Mouse (Mus musculus) heart, postnatal 0 days (tissue): ENCODE measurements around the gene Kif24. TPM values are rescaled to one million over a fixed set of nuclear protein-coding genes. Genes with fewer than 3 reads are reported as not detected.

Source experiments
- ATAC-seq: fragments of 200-750 bp; cut with Nextera tagmentation; 2 replicates; pipeline ENCODE4 v1.8.0; 2017; ENCODE audit warnings: low read depth, moderate number of reproducible peaks, moderate library complexity; ENCODE audit not compliant: insufficient read depth
- DNase-seq: peaks from one replicate; pipeline ENCODE4 v3.0.0-alpha.2; 2016; ENCODE audit warnings: low spot score
- H3K27ac ChIP-seq: fragments of 300-500 bp; sonication (generic); 2 replicates; pipeline ENCODE4 v1.5.1; 2014; ENCODE audit warnings: low read depth, mild to moderate bottlenecking
- H3K27me3 ChIP-seq: fragments of 300-500 bp; sonication (generic); 2 replicates; pipeline ENCODE4 v1.6.1; 2014; ENCODE audit warnings: low read length, mixed read lengths; ENCODE audit not compliant: control insufficient read depth, insufficient read depth
- H3K36me3 ChIP-seq: fragments of 300-500 bp; sonication (generic); replicated peaks from 2 replicates; pipeline ENCODE4 v1.6.1; 2014; ENCODE audit warnings: low read length, mixed read lengths; ENCODE audit not compliant: control insufficient read depth, insufficient read depth
- H3K4me1 ChIP-seq: fragments of 300-500 bp; sonication (generic); 2 replicates; pipeline ENCODE4 v1.6.1; 2014; ENCODE audit warnings: antibody characterized with exemption; ENCODE audit not compliant: control insufficient read depth, insufficient read depth
- H3K4me2 ChIP-seq: fragments of 300-500 bp; sonication (generic); 2 replicates; pipeline ENCODE4 v1.6.1; 2014; ENCODE audit warnings: low read depth, mild to moderate bottlenecking, low read length, moderate library complexity
- H3K4me3 ChIP-seq: fragments of 300-500 bp; sonication (generic); 2 replicates; pipeline ENCODE4 v1.5.1; 2014; ENCODE audit warnings: low read depth, low read length
- H3K9ac ChIP-seq: fragments of 300-500 bp; sonication (generic); replicated peaks from 2 replicates; pipeline ENCODE4 v1.6.1; 2014; ENCODE audit warnings: low read depth, low read length, mixed read lengths
- H3K9me3 ChIP-seq: fragments of 300-500 bp; sonication (generic); replicated peaks from 2 replicates; pipeline ENCODE4 v1.6.1; 2016; ENCODE audit warnings: low read length; ENCODE audit not compliant: control insufficient read depth
- CTCF ChIP-seq: IDR thresholded peaks from 2 replicates; pipeline ENCODE4 v1.5.1; 2016; ENCODE audit warnings: antibody characterized with exemption, control low read depth, low read depth
- EP300 ChIP-seq: IDR thresholded peaks from 2 replicates; pipeline ENCODE4 v1.6.1; 2016; ENCODE audit warnings: antibody characterized with exemption, low read depth
- WGBS: fragments of 180-500 bp; shearing (Covaris S2); extraction: QIAGEN DNeasy Blood & Tissue Kit; methylation state at CpG from one replicate; pipeline ENCODE4 v1.1.7; 2014; 5-methylcytosine and 5-hydroxymethylcytosine counted together
- polyA plus RNA-seq: library from polyadenylated mRNA; unstranded; fragments of >200 nt; fragmentation: Nextera tagmentation; extraction: Ambion mirVana; gene quantifications from 2 replicates; pipeline ENCODE4 v1.2.1, GENCODE M21; 2015
- total RNA-seq: library from RNA; depleted of rRNA; stranded (reverse); fragments of >200 nt; gene quantifications from 2 replicates; pipeline ENCODE4 v1.2.3, GENCODE M21; 2014; ENCODE audit warnings: low replicate concordance

Gene Kif24
- total and polyA plus RNA-seq, 2 experiments from 2014 or later: 1.4 to 3.4 TPM

DNA sequence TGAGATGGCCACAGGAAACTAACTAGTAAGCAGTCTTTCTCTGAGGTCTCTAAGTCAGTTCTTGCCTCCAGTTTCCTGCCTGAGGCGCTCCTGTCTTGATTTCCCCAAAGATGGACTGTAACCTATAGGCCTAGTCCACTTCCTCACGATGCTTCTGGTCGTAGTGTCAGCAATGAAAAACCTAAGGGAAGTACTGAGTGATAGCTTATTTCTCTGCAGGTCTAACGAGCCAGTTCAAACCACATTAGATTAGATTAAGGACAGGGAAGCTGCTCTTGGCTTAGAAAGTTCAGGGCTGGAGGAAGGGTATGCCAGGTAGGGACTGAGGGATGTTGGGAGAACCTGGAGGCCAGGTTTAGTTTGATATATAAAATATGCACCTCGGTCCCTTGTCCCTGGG lies 63.1 kb downstream of the Kif24 start:
- TF ChIP-seq EP300: no peak
- TF ChIP-seq CTCF: no peak
- H3K9ac ChIP-seq: no peak overlapping the region
- H3K4me2 ChIP-seq: no peak overlapping the region
- no peak overlapping the region for H3K27ac ChIP-seq
- no peaks in the 10 kb centered on the region for H3K27me3 ChIP-seq
- H3K9me3 ChIP-seq: no peaks in the 10 kb centered on the region
- no peak for ATAC-seq
- DNase-seq: no peak
- H3K4me3 ChIP-seq: no peak overlapping the region
- no peaks in the 10 kb centered on the region for H3K4me1 ChIP-seq
- WGBS: 83% methylated on average over 5 of the region's 5 CpGs
- peaks cover 27% of the 10 kb centered on the region for H3K36me3 ChIP-seq

DNA sequence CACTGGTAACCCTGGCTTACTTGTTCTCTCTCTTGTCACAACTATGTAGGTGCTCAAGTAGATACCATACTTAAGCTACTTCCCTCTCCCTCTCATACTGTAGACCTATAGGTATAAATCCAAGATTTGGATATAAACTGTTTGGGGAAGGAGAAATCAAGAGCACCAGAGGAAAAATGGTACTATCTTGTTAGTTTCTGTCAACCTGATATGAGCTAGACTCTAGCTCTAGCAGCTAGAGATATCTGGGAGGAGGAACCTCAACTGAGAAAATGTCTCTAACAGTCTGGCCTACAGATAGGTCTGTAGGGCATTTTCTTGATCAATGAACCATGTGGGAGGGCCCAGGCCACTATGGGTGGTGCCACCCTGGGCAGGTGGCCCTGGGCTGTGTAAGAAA lies 63.5 kb downstream of the Kif24 start:
- DNase-seq (no peak), ATAC-seq (no peak)
- Histone ChIP-seq H3K9ac (no peak overlapping the region), H3K27ac (no peak overlapping the region), H3K9me3 (no peaks in the 10 kb centered on the region), H3K4me1 (no peaks in the 10 kb centered on the region), H3K4me2 (no peak overlapping the region), H3K27me3 (no peaks in the 10 kb centered on the region), H3K4me3 (no peak overlapping the region), H3K36me3 (peaks cover 29% of the 10 kb centered on the region)
- TF ChIP-seq CTCF (no peak), EP300 (no peak)

DNA sequence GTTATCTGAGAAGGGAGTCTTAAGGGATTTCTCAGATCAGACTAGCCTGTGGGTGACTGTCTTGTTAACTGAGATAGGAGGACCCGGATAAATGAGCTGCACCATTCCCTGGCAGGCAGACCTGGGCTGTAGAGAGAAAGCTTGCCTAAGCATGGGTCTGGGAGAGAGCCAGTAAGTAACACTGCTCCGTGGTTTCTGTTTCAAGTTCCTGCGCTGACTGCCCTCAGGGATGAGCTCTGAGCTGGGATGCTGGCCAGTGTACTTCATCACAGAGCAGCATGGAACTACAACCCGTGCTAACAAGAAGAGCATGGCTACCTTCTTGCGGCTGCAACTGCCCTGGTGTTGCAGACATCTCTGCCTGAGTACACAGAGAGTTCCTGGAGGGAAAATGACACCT lies 64.8 kb downstream of the Kif24 start:
- TF ChIP-seq EP300 (no peak), CTCF (no peak)
- Histone ChIP-seq H3K4me2 (no peak overlapping the region), H3K27me3 (no peaks in the 10 kb centered on the region), H3K4me3 (no peak overlapping the region), H3K9ac (no peak overlapping the region), H3K9me3 (no peaks in the 10 kb centered on the region), H3K27ac (no peak overlapping the region), H3K36me3 (peaks cover 37% of the 10 kb centered on the region), H3K4me1 (no peaks in the 10 kb centered on the region)
- WGBS: 69% methylated on average over 5 of the region's 5 CpGs
- ATAC-seq: no peak
- no peak for DNase-seq

DNA sequence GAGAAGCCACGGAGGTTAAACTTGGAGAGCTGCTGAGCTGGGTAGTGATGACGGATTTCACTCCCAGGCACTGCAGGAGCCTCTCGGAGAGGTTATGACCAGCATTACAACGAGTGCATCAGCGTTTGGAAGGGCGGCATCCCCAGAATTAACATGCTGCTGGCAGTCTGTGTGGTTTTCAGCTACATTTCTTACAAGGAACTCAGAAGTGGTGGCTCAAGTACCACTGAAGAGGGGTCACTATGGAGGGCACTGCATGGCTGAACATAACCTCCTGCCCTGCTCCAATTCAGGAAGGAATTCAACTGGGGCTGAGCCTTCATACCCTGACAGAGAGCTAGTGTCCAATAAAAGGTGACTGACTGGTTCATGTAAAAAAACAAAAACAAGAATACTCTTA lies 66.3 kb downstream of the Kif24 start:
- TF ChIP-seq CTCF: no peak
- TF ChIP-seq EP300: no peak
- DNase-seq (no peak), ATAC-seq (no peak)
- Histone ChIP-seq H3K4me1 (no peaks in the 10 kb centered on the region), H3K4me3 (no peak overlapping the region), H3K9ac (no peak overlapping the region), H3K9me3 (no peaks in the 10 kb centered on the region), H3K36me3 (peaks cover 51% of the 10 kb centered on the region), H3K27me3 (no peaks in the 10 kb centered on the region), H3K27ac (no peak overlapping the region), H3K4me2 (no peak overlapping the region)
- WGBS: 79% methylated on average over 6 of the region's 6 CpGs

DNA sequence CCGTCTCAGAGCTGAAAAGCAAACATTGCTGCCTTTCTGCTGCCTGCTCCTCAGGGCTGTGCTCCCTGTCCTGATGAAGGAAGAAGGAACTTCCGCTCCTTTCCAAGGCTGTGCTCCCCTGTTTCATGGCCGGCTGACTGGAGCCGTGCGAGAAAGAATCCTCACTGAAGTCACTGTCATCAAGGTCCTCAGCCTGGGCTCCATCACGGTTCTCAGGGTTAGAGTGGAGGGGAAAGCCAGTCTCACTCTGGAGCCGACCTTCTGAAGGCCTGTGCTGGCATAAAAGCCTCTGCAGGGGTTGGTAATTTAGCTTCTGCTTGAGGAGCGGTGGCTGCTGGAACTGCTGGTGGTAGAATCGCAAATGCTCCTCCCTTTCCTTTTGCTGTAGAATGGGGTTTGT lies 70.0 kb downstream of the Kif24 start:
- TF ChIP-seq CTCF (no peak), EP300 (no peak)
- Histone ChIP-seq H3K27me3 (no peaks in the 10 kb centered on the region), H3K4me2 (no peak overlapping the region), H3K9me3 (no peaks in the 10 kb centered on the region), H3K9ac (no peak overlapping the region), H3K27ac (no peak overlapping the region), H3K4me1 (no peaks in the 10 kb centered on the region), H3K4me3 (no peak overlapping the region), H3K36me3 (peaks cover 74% of the 10 kb centered on the region)
- no peak for ATAC-seq
- WGBS: 73% methylated on average over 9 of the region's 9 CpGs
- no peak for DNase-seq

DNA sequence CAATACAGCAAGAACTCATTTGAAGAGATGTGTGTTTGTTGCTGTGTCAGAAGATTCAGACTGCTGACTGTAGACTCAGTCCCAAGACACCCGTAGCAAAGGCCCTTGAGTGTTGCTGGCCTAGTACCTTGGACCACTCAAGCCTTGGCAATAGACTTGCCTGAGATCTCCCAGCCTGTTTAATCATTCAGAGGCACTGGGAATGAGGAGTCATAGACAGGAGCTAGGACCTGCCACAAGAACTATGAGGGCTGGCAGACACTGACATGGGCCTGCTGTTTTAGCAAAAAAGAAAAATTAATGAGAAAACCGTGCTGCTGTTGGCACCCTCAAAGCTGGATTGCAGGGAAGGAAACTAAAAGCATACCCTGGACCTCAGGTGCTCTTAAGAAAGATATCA lies 73.7 kb downstream of the Kif24 start:
- DNase-seq (no peak), ATAC-seq (no peak)
- no peaks in the 10 kb centered on the region for H3K4me1 ChIP-seq
- H3K27me3 ChIP-seq: no peaks in the 10 kb centered on the region
- H3K9ac ChIP-seq: no peak overlapping the region
- no peak for TF ChIP-seq CTCF
- no peak for TF ChIP-seq EP300
- WGBS: 79% methylated on average over 2 of the region's 2 CpGs
- H3K4me2 ChIP-seq: no peak overlapping the region
- H3K27ac ChIP-seq: no peak overlapping the region
- H3K9me3 ChIP-seq: no peaks in the 10 kb centered on the region
- peaks cover 87% of the 10 kb centered on the region for H3K36me3 ChIP-seq
- H3K4me3 ChIP-seq: no peak overlapping the region
